Mouse (Mus musculus) hindbrain, postnatal 0 days (tissue): ENCODE measurements at regions not wholly inside any gene's neighbourhood (a gene's known extent, or its start where the extent isn't known, plus 50 kb on each side); places are given as distances from the start of the nearest gene placed in this dataset.
A peak's percentile ranks its signal among the peaks of the same experiment; 100 is the strongest.

Source experiments
- ATAC-seq: fragments of 200-750 bp; cut with Nextera tagmentation; 2 replicates; pipeline ENCODE4 v1.8.0; 2017; ENCODE audit warnings: mild to moderate bottlenecking, moderate TSS enrichment, moderate library complexity
- DNase-seq: peaks from one replicate; pipeline ENCODE4 v3.0.0-alpha.2; 2015; ENCODE audit warnings: low spot score
- H3K27ac ChIP-seq: fragments of 300-500 bp; sonication (generic); 2 replicates; pipeline ENCODE4 v1.5.1; 2014; ENCODE audit warnings: mild to moderate bottlenecking
- H3K27me3 ChIP-seq: fragments of 300-500 bp; sonication (generic); 2 replicates; pipeline ENCODE4 v1.6.1; 2014; ENCODE audit warnings: low read length, mixed read lengths; ENCODE audit not compliant: insufficient read depth
- H3K36me3 ChIP-seq: fragments of 300-500 bp; sonication (generic); 2 replicates; pipeline ENCODE4 v1.6.1; 2014; ENCODE audit warnings: low read length, mixed read lengths; ENCODE audit not compliant: insufficient read depth
- H3K4me1 ChIP-seq: fragments of 300-500 bp; sonication (generic); 2 replicates; pipeline ENCODE4 v1.6.1; 2014; ENCODE audit warnings: antibody characterized with exemption, low read length, mixed read lengths; ENCODE audit not compliant: insufficient read depth
- H3K4me2 ChIP-seq: fragments of 300-500 bp; sonication (generic); 2 replicates; pipeline ENCODE4 v1.6.1; 2014; ENCODE audit warnings: low read depth, mild to moderate bottlenecking, low read length, moderate library complexity, mixed read lengths
- H3K4me3 ChIP-seq: fragments of 300-500 bp; sonication (generic); 2 replicates; pipeline ENCODE4 v1.5.1; 2014; ENCODE audit warnings: low read length
- H3K9ac ChIP-seq: fragments of 300-500 bp; sonication (generic); replicated peaks from 2 replicates; pipeline ENCODE4 v1.6.1; 2014; ENCODE audit warnings: mild to moderate bottlenecking, low read length, moderate library complexity, mixed read lengths
- H3K9me3 ChIP-seq: fragments of 300-500 bp; sonication (generic); 2 replicates; pipeline ENCODE4 v1.6.1; 2016; ENCODE audit warnings: low read length, mixed read lengths
- CTCF ChIP-seq: IDR thresholded peaks from 2 replicates; pipeline ENCODE4 v1.5.1; 2016; ENCODE audit warnings: antibody characterized with exemption, control low read depth, low read depth
- WGBS: fragments of 180-500 bp; shearing (Covaris S2); extraction: QIAGEN DNeasy Blood & Tissue Kit; methylation state at CpG from one replicate; pipeline ENCODE4 v1.1.7; 2014; 5-methylcytosine and 5-hydroxymethylcytosine counted together

DNA sequence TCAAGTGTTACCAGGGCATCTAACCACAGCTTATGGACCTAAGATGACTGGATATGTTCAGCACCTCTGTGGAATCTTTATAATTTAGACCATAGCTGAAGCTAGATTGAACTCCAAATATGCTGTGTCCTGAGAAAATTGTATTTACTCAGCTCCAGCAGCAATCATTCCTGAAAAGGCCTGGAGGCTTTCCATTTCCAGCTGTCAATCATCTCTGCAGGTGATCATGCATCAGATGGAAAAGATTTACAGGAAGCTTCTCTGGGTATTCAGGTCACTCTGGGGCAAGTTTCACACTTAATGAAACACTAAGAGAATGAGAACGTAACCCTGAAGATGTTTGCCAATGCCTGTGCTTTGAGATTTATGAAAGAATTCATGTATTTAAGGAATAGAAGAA lies 502.1 kb downstream of the Basp1 start:
- no peaks in the 10 kb centered on the region for H3K27me3 ChIP-seq
- H3K9me3 ChIP-seq = no peaks in the 10 kb centered on the region
- DNase-seq (peak; percentile 34), ATAC-seq (no peak)
- no peak overlapping the region for H3K9ac ChIP-seq
- no peak overlapping the region for H3K4me3 ChIP-seq
- no peak for TF ChIP-seq CTCF
- H3K4me1 ChIP-seq = no peaks in the 10 kb centered on the region
- no peaks in the 10 kb centered on the region for H3K36me3 ChIP-seq
- no peak overlapping the region for H3K27ac ChIP-seq
- H3K4me2 ChIP-seq = no peak overlapping the region
- WGBS = 34% methylated on average over 1 of the region's 1 CpGs

DNA sequence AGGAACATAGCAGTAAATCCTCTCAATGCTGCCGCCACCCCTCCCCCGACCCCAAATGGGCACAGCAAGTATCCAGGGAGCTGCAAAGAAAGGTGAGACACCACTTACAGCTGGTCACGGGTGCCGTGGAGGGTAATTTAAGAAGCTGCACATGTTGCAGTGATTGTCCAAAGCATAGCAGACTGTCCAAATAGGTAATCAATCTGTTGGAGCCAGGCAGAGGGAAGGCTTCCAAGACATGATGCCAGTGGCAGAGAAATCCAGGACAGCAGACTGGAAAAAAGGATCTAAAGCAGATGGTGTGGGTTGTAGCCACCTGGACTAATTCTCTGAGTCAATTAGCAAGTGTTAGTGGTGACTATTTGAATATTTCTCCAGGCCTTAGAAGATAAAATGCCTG lies 506.6 kb downstream of the Basp1 start:
- WGBS = 50% methylated on average over 4 of the region's 4 CpGs
- Histone ChIP-seq H3K36me3 (no peaks in the 10 kb centered on the region), H3K4me2 (no peak overlapping the region), H3K27ac (no peak overlapping the region), H3K9me3 (no peaks in the 10 kb centered on the region), H3K4me3 (no peak overlapping the region), H3K4me1 (no peaks in the 10 kb centered on the region), H3K27me3 (no peaks in the 10 kb centered on the region), H3K9ac (no peak overlapping the region)
- peak; percentile 74 for ATAC-seq
- DNase-seq = peak; percentile 65
- no peak for TF ChIP-seq CTCF

DNA sequence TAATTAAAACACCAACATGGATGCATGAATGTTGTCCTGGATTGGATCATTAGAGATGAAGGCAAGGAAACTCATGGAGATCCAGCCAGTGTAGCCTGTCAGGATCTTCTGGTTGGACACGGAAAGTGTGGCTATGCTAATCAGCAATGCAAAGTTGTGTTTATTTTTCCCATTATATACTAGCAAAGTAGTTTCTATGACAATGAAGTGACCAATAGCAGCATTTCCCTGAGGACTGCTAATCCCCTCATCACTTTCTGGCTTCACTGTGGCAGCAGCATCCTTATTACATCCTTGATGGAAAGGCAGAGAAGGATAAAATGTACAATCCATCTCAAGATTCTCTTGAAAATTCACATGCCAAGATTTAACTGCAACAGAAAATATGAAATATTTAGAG lies 534.7 kb downstream of the Basp1 start:
- DNase-seq (peak; percentile 31), ATAC-seq (no peak)
- H3K9ac ChIP-seq = no peak overlapping the region
- no peaks in the 10 kb centered on the region for H3K4me1 ChIP-seq
- no peak overlapping the region for H3K27ac ChIP-seq
- no peak overlapping the region for H3K4me2 ChIP-seq
- H3K36me3 ChIP-seq = no peaks in the 10 kb centered on the region
- H3K9me3 ChIP-seq = no peaks in the 10 kb centered on the region
- no peak for TF ChIP-seq CTCF
- no peak overlapping the region for H3K4me3 ChIP-seq
- WGBS = 42% methylated on average over 1 of the region's 1 CpGs
- no peaks in the 10 kb centered on the region for H3K27me3 ChIP-seq

DNA sequence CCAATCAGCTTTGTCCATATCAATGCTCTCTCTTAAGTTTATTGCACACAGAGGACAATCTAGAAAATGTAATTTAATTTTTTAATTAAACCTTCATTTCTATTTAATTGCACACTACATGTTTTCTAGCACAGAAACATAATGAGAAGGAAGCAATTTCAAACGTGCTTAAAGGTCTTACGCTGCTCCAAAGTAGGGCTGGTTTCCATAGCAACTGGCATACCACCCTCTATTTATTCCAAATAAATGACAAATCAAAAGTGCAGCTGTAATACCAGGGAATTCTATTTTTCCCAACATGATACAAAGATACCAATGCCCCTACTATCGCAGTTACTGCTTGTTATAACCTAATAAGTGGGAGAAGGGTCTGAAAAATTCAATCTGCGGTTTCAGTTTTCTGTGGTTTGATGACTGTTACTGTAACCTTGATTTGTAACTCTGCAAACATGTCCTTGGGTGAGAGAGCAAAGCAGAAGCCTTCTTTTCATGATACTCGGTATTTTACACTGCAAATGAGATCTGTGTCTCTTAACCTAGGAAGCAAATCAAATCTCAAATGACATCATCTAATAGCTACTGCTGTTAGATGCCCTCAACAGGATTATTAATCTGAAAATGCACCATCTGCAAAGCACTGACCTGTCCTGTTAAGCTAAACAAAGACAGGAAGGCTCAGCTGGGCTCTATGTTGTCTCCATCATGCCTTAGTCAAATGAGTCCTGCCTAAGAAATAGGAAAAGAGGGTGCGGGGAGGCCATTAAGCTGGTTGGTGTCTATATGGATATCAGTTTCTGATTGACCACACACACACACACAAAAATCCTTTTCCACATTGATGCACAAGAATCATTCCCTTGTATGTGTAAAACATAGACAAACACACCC lies 535.6 kb downstream of the Basp1 start:
- DNase-seq (peak; percentile 71), ATAC-seq (peak; percentile 81)
- Histone ChIP-seq H3K4me3 (no peak overlapping the region), H3K9ac (no peak overlapping the region), H3K4me1 (no peaks in the 10 kb centered on the region), H3K9me3 (no peaks in the 10 kb centered on the region), H3K4me2 (no peak overlapping the region), H3K36me3 (no peaks in the 10 kb centered on the region), H3K27ac (peak overlapping the region; percentile 74), H3K27me3 (no peaks in the 10 kb centered on the region)
- 40% methylated on average over 6 of the region's 6 CpGs for WGBS
- no peak for TF ChIP-seq CTCF

DNA sequence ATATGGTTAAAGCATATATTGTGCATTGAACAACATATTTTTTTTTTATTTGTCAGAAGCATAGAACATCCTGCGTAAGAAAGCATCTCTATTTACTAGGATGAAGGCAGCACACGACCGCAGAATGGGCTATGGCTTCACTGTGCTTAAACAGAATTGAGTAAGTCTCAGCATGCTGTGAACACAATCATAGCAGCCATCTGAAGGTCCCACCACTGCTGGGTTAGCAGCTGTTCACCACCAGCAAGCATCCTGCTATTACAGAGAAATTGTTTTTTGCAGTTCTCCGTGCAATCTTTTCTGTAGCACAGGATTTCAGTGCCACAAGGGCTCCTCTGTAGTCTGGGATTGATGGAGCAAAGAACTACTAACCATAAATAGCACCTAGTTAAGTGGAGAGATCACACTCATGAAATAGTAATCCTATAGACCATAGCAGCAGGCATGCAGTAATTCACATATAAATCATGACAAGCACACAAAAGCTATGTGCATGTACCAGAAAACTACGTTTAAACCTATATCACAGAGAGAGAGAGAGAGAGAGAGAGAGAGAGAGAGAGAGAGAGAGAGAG lies 537.3 kb downstream of the Basp1 start:
- H3K9ac ChIP-seq = no peak overlapping the region
- H3K9me3 ChIP-seq = no peaks in the 10 kb centered on the region
- DNase-seq (peak; percentile 76), ATAC-seq (peak; percentile 84)
- no peak overlapping the region for H3K4me3 ChIP-seq
- H3K4me2 ChIP-seq = no peak overlapping the region
- H3K4me1 ChIP-seq = no peaks in the 10 kb centered on the region
- 43% methylated on average over 5 of the region's 5 CpGs for WGBS
- H3K27ac ChIP-seq = peak overlapping the region; percentile 1; the same call in 1 of the 2 replicates
- H3K27me3 ChIP-seq = no peaks in the 10 kb centered on the region
- no peaks in the 10 kb centered on the region for H3K36me3 ChIP-seq
- TF ChIP-seq CTCF = no peak

DNA sequence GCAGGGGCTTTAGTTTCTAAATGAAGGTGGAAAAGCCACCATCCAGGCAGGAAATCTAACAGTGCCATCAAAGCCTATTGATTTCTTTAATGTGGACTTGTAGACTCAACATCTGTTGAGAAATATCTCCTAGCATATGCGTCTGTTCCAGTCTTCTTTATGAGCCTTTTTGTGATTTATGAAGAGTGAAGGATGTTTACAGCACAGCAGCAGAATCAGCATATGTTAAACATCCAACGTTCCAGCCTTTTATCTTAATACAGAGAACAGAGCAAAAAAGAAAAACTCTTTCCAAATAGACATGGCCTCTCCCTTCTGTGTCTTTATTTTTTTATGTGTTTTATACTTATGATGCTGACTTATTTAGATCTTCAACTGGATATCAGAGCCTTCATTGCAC lies 573.3 kb downstream of the Basp1 start:
- Histone ChIP-seq H3K9ac (no peak overlapping the region), H3K36me3 (no peaks in the 10 kb centered on the region), H3K9me3 (no peaks in the 10 kb centered on the region), H3K27ac (no peak overlapping the region), H3K4me1 (no peaks in the 10 kb centered on the region), H3K4me3 (no peak overlapping the region), H3K4me2 (no peak overlapping the region), H3K27me3 (no peaks in the 10 kb centered on the region)
- WGBS = 65% methylated on average over 2 of the region's 2 CpGs
- DNase-seq (no peak), ATAC-seq (no peak)
- TF ChIP-seq CTCF = no peak

DNA sequence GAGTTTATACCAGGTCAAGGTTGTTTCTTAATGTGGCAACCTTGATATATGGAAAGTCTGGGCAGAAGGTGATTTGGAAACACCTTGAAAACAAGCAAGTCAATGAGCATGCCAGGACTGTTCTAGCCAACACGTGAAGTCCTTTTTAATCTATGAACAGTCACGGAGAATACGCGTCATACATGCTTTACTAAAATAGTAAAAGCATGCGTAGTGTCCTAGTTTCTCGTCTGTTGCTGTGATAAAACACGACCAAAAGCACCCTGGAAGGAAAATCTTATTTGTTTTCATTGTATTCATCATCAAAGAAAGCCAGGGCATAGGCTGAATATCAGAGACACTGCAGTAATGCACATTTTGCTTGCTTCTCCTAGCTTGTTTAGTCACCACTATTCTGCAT lies 575.2 kb downstream of the Basp1 start:
- H3K4me3 ChIP-seq = no peak overlapping the region
- DNase-seq (no peak), ATAC-seq (no peak)
- H3K27ac ChIP-seq = no peak overlapping the region
- H3K27me3 ChIP-seq = no peaks in the 10 kb centered on the region
- WGBS = 84% methylated on average over 7 of the region's 7 CpGs
- no peaks in the 10 kb centered on the region for H3K4me1 ChIP-seq
- H3K9ac ChIP-seq = no peak overlapping the region
- H3K36me3 ChIP-seq = no peaks in the 10 kb centered on the region
- H3K4me2 ChIP-seq = no peak overlapping the region
- TF ChIP-seq CTCF = no peak
- no peaks in the 10 kb centered on the region for H3K9me3 ChIP-seq
